Mouse (Mus musculus): ENCODE results near the gene Trh.

DNA sequence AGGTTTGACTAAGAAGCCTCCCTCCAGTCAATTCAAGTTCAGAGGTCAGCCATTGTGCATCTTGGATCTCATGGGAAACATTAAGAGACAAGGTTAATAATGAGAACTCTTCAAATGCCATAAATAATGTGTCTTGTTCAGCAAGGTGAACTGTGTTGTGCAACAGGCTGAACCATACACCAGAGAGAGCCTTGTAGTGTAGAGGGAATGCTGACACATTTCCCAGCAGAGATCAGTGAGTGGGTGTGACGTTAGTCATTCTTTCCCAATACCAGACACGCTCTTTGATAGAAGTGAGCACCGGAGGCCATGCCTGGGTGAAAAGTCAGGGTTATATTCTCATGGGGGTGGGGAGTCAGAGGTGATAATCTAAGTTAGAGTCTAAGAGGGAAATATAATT is 46.4 kb upstream of the Trh start:
- TF ChIP-seq POLR2A (IDR thresholded peaks at IDR 0.05; ENCODE audit: insufficient read length, low read depth) (no peak), MAX (IDR thresholded peaks at IDR 0.05; ENCODE audit: low read depth) (no peak), TCF12 (IDR thresholded peaks at IDR 0.05; ENCODE audit: insufficient read depth, poor library complexity, severe bottlenecking) (no peak), POLR2AphosphoS2 (IDR thresholded peaks at IDR 0.05; ENCODE audit: insufficient read length, low read depth) (no peak)

Data from myocyte (in vitro differentiated cells).